Mouse (Mus musculus) layer of hippocampus, adult 2 months (tissue): ENCODE measurements around the gene Pum2. TPM values are rescaled to one million over a fixed set of nuclear protein-coding genes. Genes with fewer than 3 reads are reported as not detected.

Source experiments
- DNase-seq, 2 experiments: peaks; one replicate each; pipeline ENCODE4 v3.0.0; 2022; ENCODE audit warnings: low spot score in 2 of 2
- H3K27ac ChIP-seq: fragments of 200-600 bp; 2 replicates; pipeline ENCODE4 v1.8.1; 2022
- H3K4me3 ChIP-seq: fragments of 200-600 bp; 2 replicates; pipeline ENCODE4 v1.8.1; 2022; ENCODE audit warnings: mild to moderate bottlenecking
- CTCF ChIP-seq: fragments of 200-600 bp; conservative IDR thresholded peaks from 2 replicates; pipeline ENCODE4 v1.8.1; 2022; ENCODE audit warnings: antibody characterized with exemption, mild to moderate bottlenecking, moderate library complexity
- total RNA-seq, 2 experiments: library from RNA; stranded (reverse); gene quantifications; 2 replicates each; pipeline ENCODE4 v1.2.3; 2021

Pum2 gene
- total RNA-seq, 2 experiments from 2014 or later: 186 to 195 TPM

DNA sequence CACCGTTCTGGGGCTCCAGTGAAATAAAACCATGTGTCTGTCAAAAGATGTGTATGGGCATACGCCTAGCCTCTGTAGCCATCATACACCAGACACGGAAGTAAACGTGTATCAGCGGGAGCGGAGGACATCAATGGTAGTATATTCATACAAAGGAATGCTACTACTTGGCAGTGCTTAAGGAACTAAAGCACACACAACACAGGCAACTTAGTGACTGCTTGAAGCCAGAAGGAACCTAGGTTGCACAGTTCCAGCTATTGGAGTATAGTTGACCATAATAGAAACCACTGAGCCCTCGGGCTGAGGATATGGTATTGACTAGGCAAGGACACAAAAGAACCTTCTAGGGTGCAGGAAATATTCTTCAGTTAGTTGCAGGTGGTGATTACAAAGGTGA is 124.0 kb downstream of the Pum2 start:
- no peak overlapping the region for H3K27ac ChIP-seq
- H3K4me3 ChIP-seq: no peak overlapping the region
- TF ChIP-seq CTCF: no peak
- no peak for DNase-seq

DNA sequence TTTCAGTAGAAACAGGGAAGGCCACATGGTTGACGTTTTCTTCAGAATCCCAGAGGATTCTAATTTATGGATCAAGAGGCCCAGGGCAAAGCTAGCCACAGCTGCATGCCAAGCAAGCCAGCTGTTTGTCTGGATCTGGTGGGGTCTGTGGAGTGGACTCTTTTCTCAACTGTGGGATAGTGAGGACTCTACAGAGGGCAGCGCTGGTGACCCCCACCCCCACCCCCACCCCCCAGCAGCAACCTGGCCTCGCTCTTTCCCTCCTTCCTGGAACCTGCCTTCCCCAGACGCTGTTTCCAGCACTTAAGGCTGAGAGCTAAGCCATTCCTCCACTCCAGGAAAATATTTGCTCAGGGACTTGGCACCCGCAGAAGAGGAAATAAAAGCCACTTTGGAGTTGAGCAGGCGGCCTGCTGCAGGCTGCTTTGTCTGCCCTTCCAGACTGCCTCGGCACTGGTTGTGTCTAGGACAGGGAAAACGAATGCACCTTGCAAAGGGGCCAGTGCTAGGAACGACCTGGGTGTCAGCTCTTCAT is 124.6 kb downstream of the Pum2 start:
- TF ChIP-seq CTCF: no peak
- H3K4me3 ChIP-seq: no peak overlapping the region
- DNase-seq: no peak
- no peak overlapping the region for H3K27ac ChIP-seq

Other genes starting within 250 kb of the Pum2 start
- gene Rhob, start 174.1 kb upstream of the Pum2 start, total RNA-seq: 100 to 1,000 TPM; 359 to 361 TPM
- not detected for gene Slc7a15, start 75.1 kb upstream of the Pum2 start, total RNA-seq
- gene Sdc1, start 97.2 kb downstream of the Pum2 start, total RNA-seq: under 1 TPM; 0.69 to 0.93 TPM
- 100 to 1,000 TPM; 208 to 222 TPM for gene Laptm4a, start 247.5 kb downstream of the Pum2 start, total RNA-seq